ENCODE assay signal across 19 mouse cellular contexts in genomic region chr9:72705270-72705669, GRCm38 (mm10).
"Had no signal": no experiment of that assay in that cellular context is flagged by ENCODE, and none has a peak within 500 bp of the region (broad histone marks: within the 10 kb centered on the region; RNA-seq: fewer than 3 reads in every experiment).

No protein-coding gene starts in this region.

- H3K9ac ChIP-seq: liver, embryonic 15.5 days; lung, embryonic 14.5 days; midbrain, embryonic 12.5 days; neural tube, embryonic 12.5 days had no signal

- H3K4me2 ChIP-seq: liver, embryonic 15.5 days; lung, embryonic 14.5 days; midbrain, embryonic 12.5 days; neural tube, embryonic 12.5 days had no signal

- H3K9me3 ChIP-seq: liver, embryonic 15.5 days; midbrain, embryonic 10.5 days; midbrain, embryonic 12.5 days; neural tube, embryonic 12.5 days had no signal

- ATAC-seq: midbrain, embryonic 16.5 days had no signal

- DNase-seq: lung, adult 18-20 months; lung, embryonic 14.5 days; lung, postnatal 10 days; lung, postnatal 4 days; midbrain, embryonic 14.5 days; retina, postnatal 1 day; right cerebral cortex, adult 18-20 months; right cerebral cortex, postnatal 25 days; right cerebral cortex, postnatal 4 days; spleen, adult 18-20 months; thymus, adult 2 months; thymus, postnatal 25 days; thymus, postnatal 4 days had no signal

- H3K27me3 ChIP-seq: liver, embryonic 15.5 days; midbrain, embryonic 12.5 days; neural tube, embryonic 12.5 days had no signal

- H3K4me3 ChIP-seq: liver, embryonic 15.5 days; midbrain, embryonic 10.5 days; midbrain, embryonic 12.5 days; myocyte; neural tube, embryonic 12.5 days had no signal

- H3K27ac ChIP-seq: liver, embryonic 15.5 days; midbrain, embryonic 10.5 days; midbrain, embryonic 12.5 days; neural tube, embryonic 12.5 days had no signal

- H3K4me1 ChIP-seq: midbrain, embryonic 10.5 days; midbrain, embryonic 12.5 days; neural tube, embryonic 12.5 days had no signal
